Mouse (Mus musculus): ENCODE results near the gene Kif21a.

Gene Kif21a

GRCm38 (mm10) chr15:90951383-90951782, 98.4 kb downstream of the Kif21a start:
- DNase-seq (ENCODE audit: low read depth, low spot score): no peak

- no peak for DNase-seq (ENCODE audit: low read depth, low spot score)
Measured at GRCm38 (mm10) chr15:90938469-90938868, 111.3 kb downstream of the Kif21a start.

- DNase-seq (ENCODE audit: low read depth, low spot score): no peak
Measured at GRCm38 (mm10) chr15:90935579-90935978, 114.2 kb downstream of the Kif21a start.

- no peak for DNase-seq (ENCODE audit: low read depth, low spot score)
Measured at GRCm38 (mm10) chr15:90931451-90931850, 118.3 kb downstream of the Kif21a start.

- no peak for DNase-seq (ENCODE audit: low read depth, low spot score)
Measured at GRCm38 (mm10) chr15:90929043-90929442, 120.7 kb downstream of the Kif21a start.

GRCm38 (mm10) chr15:90896480-90896879, 153.3 kb downstream of the Kif21a start:
- no peak for DNase-seq (ENCODE audit: low read depth, low spot score)

- no peak for DNase-seq (ENCODE audit: low read depth, low spot score)
Measured at GRCm38 (mm10) chr15:90887466-90887865, 162.3 kb downstream of the Kif21a start.
